Mouse (Mus musculus) heart, embryonic 10.5 days (tissue): ENCODE data around the gene Ugt1a5. TPM values are rescaled to one million over a fixed set of nuclear protein-coding genes. Genes with fewer than 3 reads are reported as not detected.
"Not testable (repeated sequence)": the region's sequence is repeated elsewhere in the genome, so short reads cannot be mapped to it uniquely, and the experiment has no call there.

Source experiments
- DNase-seq: peaks from one replicate; pipeline ENCODE4 v3.0.0-alpha.2; 2017; ENCODE audit warnings: low spot score
- H3K27ac ChIP-seq: fragments of 300-500 bp; sonication (generic); 2 replicates; pipeline ENCODE4 v1.5.1; 2016; ENCODE audit warnings: mild to moderate bottlenecking
- H3K27me3 ChIP-seq: fragments of 300-500 bp; sonication (generic); 2 replicates; pipeline ENCODE4 v1.6.1; 2016; ENCODE audit warnings: mild to moderate bottlenecking; ENCODE audit not compliant: poor library complexity, insufficient read depth, severe bottlenecking
- H3K36me3 ChIP-seq: fragments of 300-500 bp; sonication (generic); 2 replicates; pipeline ENCODE4 v1.6.1; 2016; ENCODE audit warnings: mild to moderate bottlenecking, moderate library complexity
- H3K4me1 ChIP-seq: fragments of 300-500 bp; sonication (generic); 2 replicates; pipeline ENCODE4 v1.6.1; 2016; ENCODE audit warnings: mild to moderate bottlenecking
- H3K4me3 ChIP-seq: fragments of 300-500 bp; sonication (generic); 2 replicates; pipeline ENCODE4 v1.5.1; 2016; ENCODE audit warnings: mild to moderate bottlenecking, moderate library complexity
- H3K9me3 ChIP-seq: fragments of 300-500 bp; sonication (generic); 2 replicates; pipeline ENCODE4 v1.6.1; 2016; ENCODE audit warnings: mild to moderate bottlenecking, moderate library complexity
- WGBS: fragments of 180-500 bp; shearing (Covaris S2); methylation state at CpG from one replicate; pipeline ENCODE4 v1.1.7; 2016; 5-methylcytosine and 5-hydroxymethylcytosine counted together
- polyA plus RNA-seq: library from polyadenylated mRNA; unstranded; fragments of >200 nt; fragmentation: Nextera tagmentation; extraction: Ambion mirVana; gene quantifications from 2 replicates; pipeline ENCODE4 v1.2.1, GENCODE M21; 2016

Gene Ugt1a5
- polyA plus RNA-seq: not detected in 2 replicates

- Histone ChIP-seq H3K36me3 (no peaks in the 10 kb centered on the region), H3K4me3 (no peak within 1 kb of the TSS), H3K27me3 (no peaks in the 10 kb centered on the region), H3K4me1 (no peaks in the 10 kb centered on the region), H3K9me3 (no peaks in the 10 kb centered on the region), H3K27ac (no peak within 1 kb of the TSS)
- WGBS: 69% methylated on average over 5 of the region's 5 CpGs
- DNase-seq: no peak
Observed at GRCm38 (mm10) chr1:88165711-88166110, at the start of gene Ugt1a5. Gene Ugt1a5, plus strand, starts transcription at chr1:88166012.

GRCm38 (mm10) chr1:88120550-88120949 lies 45.3 kb upstream of the Ugt1a5 start:
- not testable (repeated sequence) for H3K9me3 ChIP-seq, H3K4me1 ChIP-seq, H3K27ac ChIP-seq, DNase-seq, H3K27me3 ChIP-seq, H3K36me3 ChIP-seq, H3K4me3 ChIP-seq
- 9% methylated on average over 4 of the region's 4 CpGs for WGBS

- not testable (repeated sequence) for DNase-seq, H3K4me1 ChIP-seq, H3K27me3 ChIP-seq, H3K36me3 ChIP-seq, H3K4me3 ChIP-seq, H3K27ac ChIP-seq, H3K9me3 ChIP-seq
- WGBS: no CpG with 5 or more reads among the region's 1 CpGs
Observed at GRCm38 (mm10) chr1:88121521-88121920, 44.3 kb upstream of the Ugt1a5 start.

- not testable (repeated sequence) for DNase-seq, H3K9me3 ChIP-seq, H3K36me3 ChIP-seq, H3K4me1 ChIP-seq, H3K4me3 ChIP-seq, H3K27me3 ChIP-seq, H3K27ac ChIP-seq
- WGBS: 67% methylated on average over 4 of the region's 4 CpGs
Observed at GRCm38 (mm10) chr1:88125827-88126360, 39.9 kb upstream of the Ugt1a5 start.

GRCm38 (mm10) chr1:88129091-88129490 lies 36.7 kb upstream of the Ugt1a5 start:
- not testable (repeated sequence) for H3K27ac ChIP-seq, DNase-seq, H3K4me3 ChIP-seq, H3K9me3 ChIP-seq, H3K27me3 ChIP-seq, H3K36me3 ChIP-seq, H3K4me1 ChIP-seq
- WGBS: 85% methylated on average over 2 of the region's 2 CpGs

- H3K4me1 ChIP-seq, DNase-seq, H3K9me3 ChIP-seq, H3K27me3 ChIP-seq, H3K36me3 ChIP-seq, H3K27ac ChIP-seq, H3K4me3 ChIP-seq: not testable (repeated sequence)
- 88% methylated on average over 1 of the region's 1 CpGs for WGBS
Observed at GRCm38 (mm10) chr1:88130223-88130622, 35.6 kb upstream of the Ugt1a5 start.

GRCm38 (mm10) chr1:88133908-88134456 lies 31.8 kb upstream of the Ugt1a5 start:
- Histone ChIP-seq H3K36me3 (no peaks in the 10 kb centered on the region), H3K27ac (no peak overlapping the region), H3K27me3 (no peaks in the 10 kb centered on the region), H3K4me1 (0 out of 2 replicates have a peak, but pooled peaks cover 3% of the 10 kb centered on the region), H3K4me3 (no peak overlapping the region), H3K9me3 (no peaks in the 10 kb centered on the region)
- 71% methylated on average over 3 of the region's 3 CpGs for WGBS
- DNase-seq: no peak

- not testable (repeated sequence) for DNase-seq, H3K4me3 ChIP-seq, H3K4me1 ChIP-seq, H3K27me3 ChIP-seq, H3K9me3 ChIP-seq, H3K27ac ChIP-seq, H3K36me3 ChIP-seq
- WGBS: 49% methylated on average over 5 of the region's 5 CpGs
Observed at GRCm38 (mm10) chr1:88134457-88135011, 31.3 kb upstream of the Ugt1a5 start, which contains the start of gene Ugt1a6a. Gene Ugt1a6a, plus strand, starts transcription at chr1:88134809.

- not testable (repeated sequence) for H3K9me3 ChIP-seq, H3K4me3 ChIP-seq, DNase-seq, H3K27me3 ChIP-seq, H3K27ac ChIP-seq, H3K4me1 ChIP-seq, H3K36me3 ChIP-seq
- 83% methylated on average over 6 of the region's 6 CpGs for WGBS
Observed at GRCm38 (mm10) chr1:88135229-88135904, 30.4 kb upstream of the Ugt1a5 start.

- H3K27ac ChIP-seq: no peak overlapping the region
- DNase-seq: no peak
- WGBS: 79% methylated on average over 2 of the region's 2 CpGs
- no peaks in the 10 kb centered on the region for H3K27me3 ChIP-seq
- no peak overlapping the region for H3K4me3 ChIP-seq
- H3K4me1 ChIP-seq: 0 out of 2 replicates have a peak, but pooled peaks cover 3% of the 10 kb centered on the region
- H3K9me3 ChIP-seq: no peaks in the 10 kb centered on the region
- H3K36me3 ChIP-seq: no peaks in the 10 kb centered on the region
Observed at GRCm38 (mm10) chr1:88136646-88137045, 29.2 kb upstream of the Ugt1a5 start.

GRCm38 (mm10) chr1:88137264-88137663 lies 28.5 kb upstream of the Ugt1a5 start:
- no peak for DNase-seq
- H3K27me3 ChIP-seq: no peaks in the 10 kb centered on the region
- 84% methylated on average over 3 of the region's 3 CpGs for WGBS
- no peak overlapping the region for H3K4me3 ChIP-seq
- no peaks in the 10 kb centered on the region for H3K36me3 ChIP-seq
- no peaks in the 10 kb centered on the region for H3K9me3 ChIP-seq
- 0 out of 2 replicates have a peak, but pooled peaks cover 3% of the 10 kb centered on the region for H3K4me1 ChIP-seq
- H3K27ac ChIP-seq: no peak overlapping the region

GRCm38 (mm10) chr1:88138145-88138544 lies 27.7 kb upstream of the Ugt1a5 start:
- WGBS: 86% methylated on average over 1 of the region's 1 CpGs

GRCm38 (mm10) chr1:88140492-88140891 lies 25.3 kb upstream of the Ugt1a5 start:
- not testable (repeated sequence) for H3K27ac ChIP-seq, H3K36me3 ChIP-seq, H3K27me3 ChIP-seq, DNase-seq, H3K9me3 ChIP-seq, H3K4me1 ChIP-seq, H3K4me3 ChIP-seq
- 57% methylated on average over 1 of the region's 1 CpGs for WGBS

More at GRCm38 (mm10) chr1:88138145-88138544, 27.7 kb upstream of the Ugt1a5 start:
- Histone ChIP-seq H3K27ac (no peak overlapping the region), H3K9me3 (no peaks in the 10 kb centered on the region), H3K4me3 (no peak overlapping the region), H3K27me3 (no peaks in the 10 kb centered on the region), H3K36me3 (no peaks in the 10 kb centered on the region), H3K4me1 (0 out of 2 replicates have a peak, but pooled peaks cover 3% of the 10 kb centered on the region)
- DNase-seq: no peak
